Mouse (Mus musculus) embryonic fibroblast, embryonic 13.5 days (primary cell): ENCODE data around the gene Dynlrb1. TPM values are rescaled to one million over a fixed set of nuclear protein-coding genes. Genes with fewer than 3 reads are reported as not detected.

Source experiments
- H3K27ac ChIP-seq: 2 replicates; pipeline ENCODE4 v1.5.1; 2012; ENCODE audit warnings: low read length, control low read depth, inconsistent platforms; ENCODE audit not compliant: insufficient read depth
- H3K4me1 ChIP-seq: 2 replicates; pipeline ENCODE4 v1.6.1; 2011; ENCODE audit warnings: low read length; ENCODE audit not compliant: control insufficient read depth, insufficient read depth
- H3K4me3 ChIP-seq: 2 replicates; pipeline ENCODE4 v1.5.1; 2011; ENCODE audit warnings: mild to moderate bottlenecking, control low read depth, low read length; ENCODE audit not compliant: insufficient read depth
- CTCF ChIP-seq: IDR thresholded peaks from 2 replicates; pipeline ENCODE4 v1.5.1; 2011; ENCODE audit warnings: mild to moderate bottlenecking, control low read depth, low read length, moderate library complexity, borderline replicate concordance; ENCODE audit not compliant: insufficient read depth
- POLR2A ChIP-seq: IDR thresholded peaks from 2 replicates; pipeline ENCODE4 v1.6.1; 2011; ENCODE audit warnings: low read depth, mild to moderate bottlenecking, control low read depth, low read length, moderate library complexity
- polyA plus RNA-seq: library from polyadenylated mRNA; stranded (reverse); fragments of >200 nt; gene quantifications from 2 replicates; pipeline ENCODE4 v1.2.4, GENCODE M21; 2011; ENCODE audit warnings: low read depth; ENCODE audit not compliant: missing spikeins, insufficient read length

Gene Dynlrb1
- polyA plus RNA-seq, 1 experiment: 600 TPM

DNA sequence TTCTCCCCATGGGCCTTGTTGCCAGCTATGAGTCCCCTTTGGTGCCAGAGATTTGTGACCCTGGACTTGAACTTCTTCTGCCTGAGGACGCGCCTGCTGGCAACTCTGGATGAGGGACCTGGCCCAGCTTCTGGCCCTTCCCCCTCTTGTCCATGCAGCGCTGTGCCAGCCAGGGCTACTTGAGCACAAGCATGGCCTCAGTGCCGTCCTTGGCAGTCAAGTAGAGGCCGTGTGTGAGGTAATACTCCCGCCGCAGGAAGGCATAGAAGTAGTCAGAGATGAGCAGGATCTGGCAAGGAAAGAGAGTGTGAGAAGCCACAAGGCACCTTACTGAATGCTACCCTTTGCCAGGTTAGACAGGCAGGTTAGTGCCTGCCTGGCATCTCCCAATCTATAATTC is 42.0 kb downstream of the Dynlrb1 start:
- no peak overlapping the region for H3K4me3 ChIP-seq
- no peaks in the 10 kb centered on the region for H3K4me1 ChIP-seq
- no peak overlapping the region for H3K27ac ChIP-seq
- TF ChIP-seq CTCF: no peak
- no peak for TF ChIP-seq POLR2A

DNA sequence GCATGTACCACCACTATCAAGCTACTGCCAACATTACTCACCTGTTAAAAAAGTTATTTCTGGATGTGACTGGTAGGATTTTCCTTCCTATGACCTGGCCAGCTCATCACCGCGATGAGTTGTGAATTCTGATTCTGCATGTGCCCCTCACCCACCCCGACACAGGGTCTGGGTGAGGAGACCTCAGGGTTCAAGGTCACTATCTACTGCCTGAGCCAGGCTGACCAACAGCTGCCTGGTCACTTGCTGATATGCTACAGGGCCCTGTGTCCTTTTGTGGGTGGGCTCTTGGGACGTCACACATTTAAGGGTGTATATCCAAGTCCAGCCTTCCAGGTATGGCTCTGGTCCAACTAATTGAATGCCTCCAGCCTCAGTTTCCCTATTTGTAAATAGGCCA is 42.8 kb downstream of the Dynlrb1 start:
- TF ChIP-seq CTCF (no peak), POLR2A (no peak)

DNA sequence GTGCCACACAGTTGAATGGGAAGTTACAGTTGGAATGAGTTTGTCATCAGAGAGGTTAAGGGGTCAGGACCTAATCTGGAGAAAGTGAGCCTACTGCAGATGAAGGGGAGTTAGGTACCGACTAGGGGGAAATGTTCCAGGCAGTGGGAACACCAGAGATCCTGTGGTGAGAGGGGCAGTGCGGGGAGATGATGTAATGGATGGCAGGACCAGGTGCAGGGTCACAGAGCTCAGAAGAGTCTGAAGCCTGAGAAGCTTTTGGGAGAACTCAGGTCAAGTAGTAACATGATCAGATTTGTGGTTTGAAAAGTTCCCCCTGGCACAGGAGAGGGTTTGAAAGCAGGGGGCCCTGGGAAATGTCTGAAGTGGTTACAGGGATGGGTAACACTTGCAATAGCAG is 43.8 kb downstream of the Dynlrb1 start:
- no peak overlapping the region for H3K27ac ChIP-seq
- H3K4me3 ChIP-seq: no peak overlapping the region
- H3K4me1 ChIP-seq: no peaks in the 10 kb centered on the region
- TF ChIP-seq POLR2A (no peak), CTCF (no peak)

More for the DNA sequence above, 42.8 kb downstream of the Dynlrb1 start:
- no peak overlapping the region for H3K27ac ChIP-seq
- H3K4me1 ChIP-seq: no peaks in the 10 kb centered on the region
- H3K4me3 ChIP-seq: no peak overlapping the region

DNA sequence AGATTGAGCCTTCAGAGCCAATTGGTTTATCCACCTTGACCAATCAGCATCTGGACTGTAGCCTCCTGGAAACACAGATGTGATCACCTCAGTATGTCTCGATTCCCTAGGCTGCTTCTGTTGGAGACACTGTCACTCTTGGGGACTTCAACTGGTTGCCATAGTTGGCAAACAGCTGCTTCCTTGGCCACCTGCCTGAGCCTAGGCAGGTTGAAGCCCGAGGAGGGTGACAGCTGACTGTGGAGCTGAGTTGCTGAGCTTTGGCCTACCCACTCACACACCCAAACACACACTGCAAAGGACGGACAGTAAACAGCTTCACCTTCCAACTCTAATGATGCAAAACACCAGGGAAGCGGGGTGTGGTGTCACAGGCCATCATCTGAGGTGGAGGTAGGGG is 47.5 kb downstream of the Dynlrb1 start:
- no peaks in the 10 kb centered on the region for H3K4me1 ChIP-seq
- H3K4me3 ChIP-seq: no peak overlapping the region
- no peak overlapping the region for H3K27ac ChIP-seq
- TF ChIP-seq POLR2A (no peak), CTCF (no peak)

DNA sequence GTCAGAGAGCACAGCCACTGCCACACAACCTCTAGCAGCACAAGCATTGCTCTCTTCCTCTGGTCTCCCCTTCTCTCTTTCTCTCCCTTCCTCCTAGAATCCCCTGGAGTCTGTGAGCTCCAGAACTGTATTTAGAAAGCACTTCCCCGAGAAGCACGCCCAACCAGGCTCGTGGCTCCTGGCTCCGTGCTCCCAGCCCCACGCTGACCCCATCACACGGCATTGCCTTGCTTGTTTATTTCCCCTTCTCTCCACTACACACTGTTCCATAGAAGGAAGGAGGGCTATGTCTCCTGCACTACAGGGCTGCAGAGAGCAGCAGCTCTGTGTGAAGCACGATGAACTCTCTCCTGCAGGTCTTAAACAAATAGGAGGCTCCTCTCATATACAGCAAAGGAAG is 48.3 kb downstream of the Dynlrb1 start:
- H3K4me3 ChIP-seq: no peak overlapping the region
- no peak overlapping the region for H3K27ac ChIP-seq
- H3K4me1 ChIP-seq: no peaks in the 10 kb centered on the region
- TF ChIP-seq CTCF: no peak
- no peak for TF ChIP-seq POLR2A

DNA sequence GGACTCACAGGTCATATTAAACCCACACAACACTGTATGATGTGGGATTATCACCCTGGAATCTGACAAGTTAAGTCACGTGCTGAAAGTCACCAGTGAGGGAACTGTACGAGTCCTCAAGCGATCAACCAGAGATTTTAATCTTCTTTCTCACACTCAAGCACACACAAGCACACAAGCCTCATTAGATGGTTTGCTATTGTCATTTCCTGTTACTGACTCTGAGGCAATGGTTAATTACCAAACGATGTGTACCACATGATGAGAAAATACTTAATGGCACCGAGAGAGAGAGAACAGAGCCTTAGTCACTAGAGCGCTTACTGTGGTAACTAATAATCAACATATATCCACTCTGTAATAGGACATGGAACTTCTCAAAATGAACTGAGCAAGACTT is 49.4 kb downstream of the Dynlrb1 start:
- H3K4me3 ChIP-seq: no peak overlapping the region
- no peak for TF ChIP-seq POLR2A
- no peak for TF ChIP-seq CTCF
- H3K27ac ChIP-seq: no peak overlapping the region
- no peaks in the 10 kb centered on the region for H3K4me1 ChIP-seq

DNA sequence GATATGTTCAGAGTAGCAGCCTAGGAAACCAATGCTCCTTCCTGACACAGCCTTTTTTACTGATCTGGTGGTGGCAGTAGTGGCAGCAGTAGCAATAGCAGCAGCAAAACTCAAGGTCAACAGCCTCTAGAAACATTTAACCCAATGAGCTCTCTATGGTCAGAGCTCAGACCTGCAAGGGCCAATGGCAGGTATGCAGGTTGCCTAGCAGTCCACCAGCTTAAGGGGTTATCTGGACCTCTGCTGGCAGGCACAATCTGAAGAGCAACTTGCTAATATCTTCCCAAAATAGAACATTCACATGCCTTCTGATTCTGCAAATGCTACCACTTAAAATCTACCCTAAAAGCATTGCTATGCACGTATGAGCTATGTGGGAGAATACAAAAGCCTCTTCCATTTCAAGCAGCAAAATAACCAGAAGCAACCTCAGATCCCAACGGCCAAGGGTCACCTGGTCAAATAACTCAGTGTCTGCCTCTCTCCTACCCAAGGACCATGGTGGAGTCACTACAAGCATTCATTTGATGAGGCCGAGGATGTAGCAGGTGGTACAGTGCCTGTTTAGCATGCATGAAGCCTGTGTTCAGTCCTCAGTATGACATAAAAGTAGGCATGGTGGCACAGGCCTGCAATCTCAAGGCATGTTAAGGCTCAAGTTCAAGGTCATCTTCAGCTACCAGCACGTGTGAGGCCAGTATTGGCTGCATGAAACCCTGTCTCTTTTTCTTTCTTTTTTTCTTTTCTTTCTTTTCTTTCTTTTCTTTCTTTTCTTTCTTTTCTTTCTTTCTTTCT is 51.3 kb downstream of the Dynlrb1 start:
- Histone ChIP-seq H3K4me1 (no peaks in the 10 kb centered on the region), H3K4me3 (no peak overlapping the region), H3K27ac (no peak overlapping the region)
- no peak for TF ChIP-seq CTCF
- no peak for TF ChIP-seq POLR2A

DNA sequence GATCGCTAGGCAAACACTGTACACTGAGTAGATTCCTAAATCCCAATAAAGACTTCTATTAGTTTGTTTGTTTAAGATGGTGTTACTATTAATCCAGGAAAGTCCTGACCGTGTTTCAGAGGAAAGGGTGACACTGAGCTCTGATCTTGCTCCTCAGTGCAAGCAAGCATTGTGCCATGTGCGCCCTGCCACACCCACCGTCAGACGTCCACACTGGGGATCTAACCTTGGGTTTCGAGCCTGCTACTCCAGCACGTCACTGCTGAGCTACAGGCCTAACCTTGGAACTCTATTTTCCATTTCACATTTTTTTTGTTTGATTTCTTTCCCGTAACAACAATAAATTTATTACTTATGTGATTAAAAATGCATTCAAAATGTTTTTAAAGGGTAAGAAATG is 53.7 kb downstream of the Dynlrb1 start:
- Histone ChIP-seq H3K27ac (no peak overlapping the region), H3K4me1 (no peaks in the 10 kb centered on the region), H3K4me3 (no peak overlapping the region)
- TF ChIP-seq CTCF (no peak), POLR2A (no peak)

DNA sequence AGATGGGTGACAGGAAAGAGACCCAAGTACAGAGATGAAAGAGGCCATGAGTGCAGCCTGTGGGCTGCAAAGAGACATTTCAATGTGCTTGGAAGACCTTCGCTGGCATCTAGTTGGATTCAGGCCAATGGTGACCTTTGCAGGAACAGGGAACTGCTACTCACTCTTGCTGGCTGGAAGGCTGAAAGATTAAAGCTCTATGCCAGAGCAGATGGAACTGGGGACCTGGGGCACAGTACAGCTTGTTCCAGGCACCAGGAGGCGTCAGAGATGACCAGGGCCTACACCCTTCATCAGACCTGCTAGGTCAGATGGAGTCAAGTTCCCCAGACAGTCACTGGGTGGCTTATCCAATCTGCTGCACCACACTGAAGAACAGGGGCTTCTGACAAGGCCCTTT is 57.0 kb downstream of the Dynlrb1 start:
- no peak overlapping the region for H3K4me3 ChIP-seq
- no peaks in the 10 kb centered on the region for H3K4me1 ChIP-seq
- no peak for TF ChIP-seq POLR2A
- no peak for TF ChIP-seq CTCF
- no peak overlapping the region for H3K27ac ChIP-seq

DNA sequence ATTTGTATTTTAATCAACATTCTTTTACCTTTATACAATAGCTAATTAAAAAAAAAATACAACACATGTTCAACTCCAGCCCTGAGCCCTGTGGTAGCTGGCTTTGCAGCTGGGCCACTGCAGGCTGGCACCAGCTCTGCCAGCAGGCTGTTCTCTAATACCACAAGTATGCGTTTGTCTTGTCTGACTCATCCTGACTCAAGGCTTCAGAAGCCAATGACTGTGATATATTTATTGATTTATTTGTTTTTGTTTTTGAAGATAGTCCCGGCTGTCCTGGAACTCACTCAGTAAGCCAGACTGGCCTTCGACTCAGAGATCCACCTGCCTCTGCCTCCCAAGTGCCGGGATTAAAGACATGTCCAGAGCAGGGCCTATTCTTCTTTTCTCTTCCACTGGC is 57.6 kb downstream of the Dynlrb1 start:
- TF ChIP-seq POLR2A: no peak
- no peak for TF ChIP-seq CTCF
- H3K4me3 ChIP-seq: no peak overlapping the region
- no peak overlapping the region for H3K27ac ChIP-seq
- no peaks in the 10 kb centered on the region for H3K4me1 ChIP-seq
